Mouse (Mus musculus): ENCODE results near the gene Kctd4. TPM values are rescaled to one million over a fixed set of nuclear protein-coding genes. Genes with fewer than 3 reads are reported as not detected.

The Kctd4 gene
- total and polyA plus RNA-seq, 2 experiments from 2014 or later = 0.11 TPM; not detected in 1

GRCm38 (mm10) chr14:76009185-76009584 is 54.4 kb downstream of the Kctd4 start:
- Histone ChIP-seq H3K27ac (ENCODE audit: low read depth) (no peak overlapping the region), H3K9me3 (replicated peaks; ENCODE audit: control insufficient read depth, low read length) (no peaks in the 10 kb centered on the region), H3K9ac (replicated peaks; ENCODE audit: low read depth, low read length) (no peak overlapping the region), H3K36me3 (replicated peaks; ENCODE audit: control insufficient read depth, insufficient read depth, low read length) (no peaks in the 10 kb centered on the region), H3K4me3 (ENCODE audit: low read depth, low read length) (no peak overlapping the region), H3K27me3 (ENCODE audit: control insufficient read depth, insufficient read depth, low read length) (no peaks in the 10 kb centered on the region), H3K4me2 (ENCODE audit: low read depth, low read length) (peak overlapping the region; percentile 73), H3K4me1 (ENCODE audit: control insufficient read depth, insufficient read depth) (peaks cover 18% of the 10 kb centered on the region)
- TF ChIP-seq EP300 (IDR thresholded peaks at IDR 0.05; ENCODE audit: low read depth) (no peak), CTCF (IDR thresholded peaks at IDR 0.05; ENCODE audit: low read depth) (no peak)
- DNase-seq (ENCODE audit: low spot score) = no peak
- 89% methylated on average over 5 of the region's 5 CpGs for WGBS
- no peak for ATAC-seq (ENCODE audit: insufficient read depth, low read depth)

DNA sequence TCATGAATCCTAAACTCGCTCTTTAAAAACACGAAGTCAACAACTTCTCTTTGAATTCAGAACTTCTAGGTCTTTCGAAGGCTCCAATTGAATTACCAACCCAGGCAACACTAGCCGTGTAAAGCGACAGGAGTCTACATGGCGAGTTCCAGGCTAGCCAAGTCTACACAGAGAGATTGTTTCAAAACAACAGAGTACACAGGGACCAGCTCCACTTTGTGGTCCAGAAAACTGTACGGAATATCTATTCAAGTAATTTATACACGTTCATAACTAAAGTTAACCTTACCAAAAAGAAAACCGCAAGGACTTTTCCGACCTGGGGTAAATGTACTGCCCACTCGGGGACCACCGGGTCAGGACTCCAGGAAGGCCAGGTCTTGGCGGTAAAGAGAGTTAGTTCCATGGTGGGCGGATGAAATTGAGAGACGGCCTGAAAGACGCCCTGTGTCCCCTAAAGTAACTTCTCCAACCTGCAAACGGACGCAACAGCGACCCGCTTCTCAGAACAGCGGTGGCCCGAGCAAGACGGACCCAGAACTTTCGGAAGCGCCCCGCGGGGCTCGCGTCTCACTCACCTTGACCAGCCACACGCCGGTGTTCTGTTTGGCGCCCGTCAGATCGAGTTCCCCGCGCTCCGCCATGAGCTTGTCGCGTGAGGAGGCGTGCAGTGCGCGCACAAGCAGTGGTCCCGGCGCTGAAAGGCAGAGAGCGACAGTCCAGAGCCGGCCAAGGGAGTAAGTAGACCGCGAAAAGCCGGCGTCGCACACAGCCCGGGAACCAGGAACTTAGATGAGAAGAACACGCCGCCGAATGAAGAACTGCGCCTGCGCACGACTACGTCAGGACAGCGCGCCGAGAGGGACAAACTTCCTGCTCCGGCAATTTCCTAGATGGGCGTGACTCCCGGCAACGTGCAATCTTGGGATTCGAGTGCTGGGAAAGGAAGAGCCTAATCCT is 55.6 kb downstream of the Kctd4 start, which contains the start of gene Gtf2f2:
Gene Gtf2f2 (minus strand): TSS at position 764 of the 960 bp plus-strand sequence.
- no peaks in the 10 kb centered on the region for H3K27me3 ChIP-seq (ENCODE audit: control insufficient read depth, insufficient read depth, low read length)
- peak within 1 kb of the TSS; percentile 69 for H3K4me3 ChIP-seq (ENCODE audit: low read depth, low read length)
- peak within 1 kb of the TSS; percentile 78 for H3K9ac ChIP-seq (replicated peaks; ENCODE audit: low read depth, low read length)
- peak; percentile 86 for DNase-seq (ENCODE audit: low spot score)
- peaks cover 18% of the 10 kb centered on the region for H3K4me1 ChIP-seq (ENCODE audit: control insufficient read depth, insufficient read depth)
- H3K9me3 ChIP-seq (replicated peaks; ENCODE audit: control insufficient read depth, low read length) = no peaks in the 10 kb centered on the region
- TF ChIP-seq EP300 (IDR thresholded peaks at IDR 0.05; ENCODE audit: low read depth) (no peak; the same call in 1 of the 2 replicates), CTCF (IDR thresholded peaks at IDR 0.05; ENCODE audit: low read depth) (no peak)
- peak; percentile 94 for ATAC-seq (ENCODE audit: insufficient read depth, low read depth)
- peak within 1 kb of the TSS; percentile 66 for H3K27ac ChIP-seq (ENCODE audit: low read depth)
- peak within 1 kb of the TSS; percentile 73 for H3K4me2 ChIP-seq (ENCODE audit: low read depth, low read length)
- no peaks in the 10 kb centered on the region for H3K36me3 ChIP-seq (replicated peaks; ENCODE audit: control insufficient read depth, insufficient read depth, low read length)
- WGBS = under 1% methylated on average over 67 of the region's 67 CpGs

DNA sequence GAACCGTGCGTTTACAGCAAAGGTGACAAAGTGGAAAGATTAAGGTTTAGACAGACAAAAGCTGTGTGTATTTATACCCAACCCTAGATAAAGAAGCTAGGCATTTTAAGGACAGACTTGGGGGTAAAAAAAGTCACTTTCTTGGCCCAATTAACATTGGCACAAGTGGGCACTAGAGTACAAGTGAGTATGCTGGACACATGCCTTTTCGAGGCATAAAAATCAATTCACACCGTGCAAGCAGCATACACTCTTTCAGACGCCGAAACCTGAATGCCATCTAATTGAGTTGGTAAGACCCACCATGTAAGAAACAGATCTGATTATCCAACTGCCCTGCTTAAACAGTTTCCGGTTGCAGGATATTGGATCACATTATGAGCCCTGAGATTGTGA is 56.3 kb downstream of the Kctd4 start:
- peak overlapping the region; percentile 73 for H3K4me2 ChIP-seq (ENCODE audit: low read depth, low read length)
- no peak for DNase-seq (ENCODE audit: low spot score)
- H3K4me1 ChIP-seq (ENCODE audit: control insufficient read depth, insufficient read depth) = peaks cover 18% of the 10 kb centered on the region
- H3K27ac ChIP-seq (ENCODE audit: low read depth) = no peak overlapping the region
- no peaks in the 10 kb centered on the region for H3K36me3 ChIP-seq (replicated peaks; ENCODE audit: control insufficient read depth, insufficient read depth, low read length)
- 0 out of 2 replicates have a peak, but pooled peaks have one; percentile 5 for ATAC-seq (ENCODE audit: insufficient read depth, low read depth)
- no peak overlapping the region for H3K9ac ChIP-seq (replicated peaks; ENCODE audit: low read depth, low read length)
- WGBS = 31% methylated on average over 7 of the region's 7 CpGs
- no peaks in the 10 kb centered on the region for H3K27me3 ChIP-seq (ENCODE audit: control insufficient read depth, insufficient read depth, low read length)
- no peaks in the 10 kb centered on the region for H3K9me3 ChIP-seq (replicated peaks; ENCODE audit: control insufficient read depth, low read length)
- H3K4me3 ChIP-seq (ENCODE audit: low read depth, low read length) = peak overlapping the region; percentile 69
- TF ChIP-seq EP300 (IDR thresholded peaks at IDR 0.05; ENCODE audit: low read depth) (no peak; the same call in 1 of the 2 replicates), CTCF (IDR thresholded peaks at IDR 0.05; ENCODE audit: low read depth) (no peak)

DNA sequence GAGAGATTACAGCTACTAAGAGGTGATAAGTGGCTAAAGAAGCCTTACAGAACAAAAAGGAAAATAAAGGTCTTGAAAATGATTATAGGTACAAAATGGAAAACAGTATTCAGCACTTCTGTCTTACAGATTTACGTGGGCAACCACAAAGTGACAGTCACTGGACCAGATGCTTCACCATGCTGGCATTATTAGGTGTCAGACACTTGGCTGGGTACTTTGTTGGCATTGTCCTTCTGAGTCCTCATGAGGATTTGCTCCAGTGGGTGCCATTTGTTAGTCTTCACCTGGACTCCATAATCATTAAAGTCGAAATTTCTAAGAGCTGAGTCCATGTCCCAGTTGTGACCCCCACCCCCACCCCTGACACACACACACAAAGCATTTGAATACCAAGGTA is 59.5 kb downstream of the Kctd4 start:
- Histone ChIP-seq H3K9me3 (replicated peaks; ENCODE audit: control insufficient read depth, low read length) (no peaks in the 10 kb centered on the region), H3K4me1 (ENCODE audit: control insufficient read depth, insufficient read depth) (peaks cover 15% of the 10 kb centered on the region), H3K4me3 (ENCODE audit: low read depth, low read length) (no peak overlapping the region), H3K27ac (ENCODE audit: low read depth) (no peak overlapping the region), H3K27me3 (ENCODE audit: control insufficient read depth, insufficient read depth, low read length) (no peaks in the 10 kb centered on the region), H3K36me3 (replicated peaks; ENCODE audit: control insufficient read depth, insufficient read depth, low read length) (no peaks in the 10 kb centered on the region), H3K9ac (replicated peaks; ENCODE audit: low read depth, low read length) (no peak overlapping the region), H3K4me2 (ENCODE audit: low read depth, low read length) (no peak overlapping the region)
- no peak for TF ChIP-seq CTCF (IDR thresholded peaks at IDR 0.05; ENCODE audit: low read depth)
- no peak for TF ChIP-seq EP300 (IDR thresholded peaks at IDR 0.05; ENCODE audit: low read depth)
- no peak for DNase-seq (ENCODE audit: low spot score)
- 38% methylated on average over 2 of the region's 2 CpGs for WGBS
- no peak for ATAC-seq (ENCODE audit: insufficient read depth, low read depth)

Other genes with a start within 250 kb of the Kctd4 start
- gene Cog3, start 200.5 kb upstream of the Kctd4 start, total RNA-seq (2014; rRNA removed; ENCODE audit: low replicate concordance) = 12.9 and 18.3 TPM in 2 replicates
- gene Cog3, start 200.5 kb upstream of the Kctd4 start, polyA plus RNA-seq (2015; fragmentation: Nextera tagmentation; extraction: Ambion mirVana) = 7.6 and 8.6 TPM in 2 replicates
- gene Slc25a30, start 168.0 kb upstream of the Kctd4 start, total RNA-seq (2014; rRNA removed; ENCODE audit: low replicate concordance) = 39.0 and 39.2 TPM in 2 replicates
- 6.2 and 6.3 TPM in 2 replicates for gene Slc25a30, start 168.0 kb upstream of the Kctd4 start, polyA plus RNA-seq (2015; fragmentation: Nextera tagmentation; extraction: Ambion mirVana)
- gene Tpt1, start 109.9 kb upstream of the Kctd4 start, total RNA-seq (2014; rRNA removed; ENCODE audit: low replicate concordance) = 746 and 806 TPM in 2 replicates
- 1,059 and 1,111 TPM in 2 replicates for gene Tpt1, start 109.9 kb upstream of the Kctd4 start, polyA plus RNA-seq (2015; fragmentation: Nextera tagmentation; extraction: Ambion mirVana)
- gene Gtf2f2, start 55.9 kb downstream of the Kctd4 start, total RNA-seq (2014; rRNA removed; ENCODE audit: low replicate concordance) = 6.4 and 10.1 TPM in 2 replicates
- gene Gtf2f2, start 55.9 kb downstream of the Kctd4 start, polyA plus RNA-seq (2015; fragmentation: Nextera tagmentation; extraction: Ambion mirVana) = 22.8 and 25.7 TPM in 2 replicates
- gene Gpalpp1, start 155.8 kb downstream of the Kctd4 start, total RNA-seq (2014; rRNA removed; ENCODE audit: low replicate concordance) = 8.8 and 11.4 TPM in 2 replicates
- gene Gpalpp1, start 155.8 kb downstream of the Kctd4 start, polyA plus RNA-seq (2015; fragmentation: Nextera tagmentation; extraction: Ambion mirVana) = 5.8 and 6.2 TPM in 2 replicates
- 6.0 and 6.5 TPM in 2 replicates for gene Nufip1, start 155.9 kb downstream of the Kctd4 start, total RNA-seq (2014; rRNA removed; ENCODE audit: low replicate concordance)
- gene Nufip1, start 155.9 kb downstream of the Kctd4 start, polyA plus RNA-seq (2015; fragmentation: Nextera tagmentation; extraction: Ambion mirVana) = 5.4 and 6.0 TPM in 2 replicates

Data from heart, postnatal 0 days (tissue).